Mouse (Mus musculus): ENCODE results near the gene Fuca1.

Fuca1 gene

DNA sequence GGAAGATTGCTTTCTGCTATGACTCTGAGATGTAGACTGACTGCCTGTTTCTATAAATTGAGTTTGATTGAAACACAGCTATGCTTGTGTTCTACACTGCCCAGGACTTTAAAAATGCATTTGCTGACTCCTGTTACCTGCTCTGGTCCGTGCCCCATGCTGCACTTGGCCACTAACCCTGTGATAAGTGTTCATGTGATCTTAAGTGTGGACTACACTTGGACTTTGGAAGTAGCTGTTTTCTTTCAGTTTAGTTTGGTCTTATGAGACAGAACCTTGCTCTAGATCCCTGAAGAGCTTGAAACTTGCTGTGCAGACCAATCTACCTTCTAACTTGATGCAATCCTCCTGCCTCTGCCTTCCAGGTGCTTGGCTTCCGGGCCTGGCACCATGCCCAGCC lies 3.9 kb downstream of the Fuca1 start:
- DNase-seq (ENCODE audit: low read depth) = no peak

DNA sequence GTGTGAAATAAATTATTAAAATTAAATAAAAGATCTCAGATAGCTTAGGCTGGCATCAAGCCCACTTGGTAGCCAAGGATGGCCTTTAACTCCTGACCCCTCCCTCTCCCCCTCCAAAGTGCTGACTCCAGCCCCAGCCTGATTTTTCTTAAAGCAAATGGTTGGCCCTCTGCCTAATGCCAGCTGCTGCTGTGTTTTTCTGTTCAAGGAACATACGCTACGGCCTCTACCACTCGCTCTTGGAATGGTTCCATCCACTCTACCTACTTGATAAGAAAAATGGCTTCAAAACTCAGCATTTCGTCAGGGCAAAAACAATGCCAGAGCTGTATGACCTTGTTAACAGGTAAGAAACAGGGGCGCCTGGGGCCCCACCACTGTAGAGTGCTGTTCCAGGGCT lies 4.8 kb downstream of the Fuca1 start:
- DNase-seq (ENCODE audit: low read depth) = no peak

DNA sequence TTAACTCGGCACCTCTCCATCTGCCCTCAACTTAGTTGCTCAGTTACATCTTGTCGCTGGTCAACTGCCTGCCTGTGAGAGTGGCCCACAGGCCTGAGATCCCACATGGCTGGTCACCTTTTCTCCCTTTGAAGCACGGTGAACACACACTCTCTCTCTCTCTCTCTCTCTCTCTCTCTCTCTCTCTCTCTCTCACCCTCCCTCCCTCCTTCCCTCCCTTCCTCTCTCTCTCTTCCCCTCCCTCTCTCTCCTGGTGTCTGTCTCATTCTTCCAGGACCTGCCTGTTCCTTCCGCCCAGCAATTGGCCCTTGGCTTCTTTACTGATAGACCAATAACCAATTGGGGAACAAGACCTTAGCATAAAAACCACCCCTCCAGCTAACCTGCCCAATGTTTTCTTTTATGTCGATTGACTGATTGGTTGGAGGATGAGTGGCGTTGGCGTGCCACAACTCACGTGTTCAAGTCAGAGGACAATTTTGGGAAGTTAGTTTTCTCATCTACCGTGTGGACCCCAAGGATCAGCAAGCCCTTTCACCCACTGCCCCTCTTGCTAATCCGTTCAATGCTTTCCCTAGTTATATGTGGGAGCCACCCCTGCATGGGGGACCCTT lies 5.8 kb downstream of the Fuca1 start:
- no peak for DNase-seq (ENCODE audit: low read depth)

GRCm38 (mm10) chr4:135926861-135927260 lies 6.3 kb downstream of the Fuca1 start:
- no peak for DNase-seq (ENCODE audit: low read depth)

GRCm38 (mm10) chr4:135928376-135928775 lies 7.8 kb downstream of the Fuca1 start:
- DNase-seq (ENCODE audit: low read depth) = no peak

- DNase-seq (ENCODE audit: low read depth) = no peak
Observed at GRCm38 (mm10) chr4:135929405-135929804, 8.9 kb downstream of the Fuca1 start.

DNA sequence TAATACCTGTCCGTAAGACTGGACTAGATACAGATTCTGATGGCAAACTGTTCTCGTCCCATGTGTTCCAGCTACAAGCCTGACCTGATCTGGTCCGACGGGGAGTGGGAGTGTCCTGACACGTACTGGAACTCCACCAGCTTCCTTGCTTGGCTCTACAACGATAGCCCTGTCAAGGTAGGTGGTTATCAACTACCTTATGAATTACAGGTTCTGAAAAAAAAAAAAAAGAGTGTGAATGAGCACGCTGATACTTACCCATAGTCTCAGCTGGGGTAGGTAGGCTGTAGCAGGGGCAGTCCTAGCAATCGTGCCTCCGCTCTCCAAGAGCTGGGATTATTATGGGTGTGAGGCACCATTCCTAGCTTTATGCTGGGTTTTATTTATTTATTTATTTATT lies 9.3 kb downstream of the Fuca1 start:
- DNase-seq (ENCODE audit: low read depth) = no peak

GRCm38 (mm10) chr4:135930239-135930638 lies 9.7 kb downstream of the Fuca1 start:
- no peak for DNase-seq (ENCODE audit: low read depth)

DNA sequence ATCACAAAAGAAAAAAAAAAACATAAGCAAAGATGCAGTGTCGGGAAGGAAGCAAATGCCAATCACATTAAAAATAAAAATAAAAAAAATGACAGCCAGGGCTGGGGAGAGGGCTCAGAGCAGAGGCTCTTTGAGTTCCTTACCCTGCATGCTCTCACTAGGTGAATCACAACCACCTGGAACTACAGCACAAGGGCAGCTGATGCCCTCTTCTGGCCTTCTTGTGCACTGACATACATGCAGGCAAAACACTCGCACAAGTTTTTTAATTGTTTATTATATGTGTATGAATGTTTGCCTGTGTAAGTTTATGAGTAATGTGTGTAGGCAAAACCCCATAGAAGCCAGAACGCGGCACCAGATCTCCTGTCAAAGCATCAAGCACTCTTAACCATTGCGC lies 11.3 kb downstream of the Fuca1 start:
- DNase-seq (ENCODE audit: low read depth) = peak; percentile 67

DNA sequence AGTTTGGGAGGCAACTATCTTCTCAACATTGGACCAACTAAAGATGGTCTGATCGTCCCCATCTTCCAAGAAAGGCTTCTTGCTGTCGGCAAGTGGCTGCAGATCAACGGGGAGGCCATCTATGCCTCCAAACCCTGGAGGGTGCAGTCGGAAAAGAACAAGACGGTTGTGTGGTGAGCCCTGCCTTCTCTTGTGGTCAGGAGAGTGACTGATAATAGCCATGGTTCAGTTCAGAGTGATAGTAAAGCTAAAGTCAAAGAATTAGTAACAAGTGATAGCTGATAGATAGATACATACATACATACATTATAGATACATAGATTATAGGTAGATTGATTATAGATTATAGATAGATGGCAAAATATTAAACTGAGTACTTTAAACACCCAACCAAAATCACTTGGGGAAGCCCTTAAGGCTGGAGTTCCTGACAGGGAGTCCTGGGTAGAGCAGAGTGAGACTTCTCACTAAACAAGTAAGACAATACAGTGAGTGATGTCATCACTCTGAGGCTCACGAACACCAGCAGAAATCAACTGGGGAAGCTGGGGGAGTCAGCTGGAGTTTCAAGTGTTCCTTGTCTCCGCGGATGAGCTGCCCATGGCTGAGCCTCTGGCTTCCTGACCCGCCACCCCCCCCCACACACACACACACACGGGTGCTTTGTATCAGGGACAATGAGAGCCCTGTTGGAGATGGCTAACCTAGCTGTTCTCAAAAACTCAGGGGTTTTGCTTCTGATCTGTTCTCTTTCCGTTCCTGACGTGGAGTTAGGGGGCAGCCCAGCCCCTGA lies 14.4 kb downstream of the Fuca1 start:
- DNase-seq (ENCODE audit: low read depth) = no peak

- no peak for DNase-seq (ENCODE audit: low read depth)
Observed at GRCm38 (mm10) chr4:135935502-135935901, 15.0 kb downstream of the Fuca1 start.

DNA sequence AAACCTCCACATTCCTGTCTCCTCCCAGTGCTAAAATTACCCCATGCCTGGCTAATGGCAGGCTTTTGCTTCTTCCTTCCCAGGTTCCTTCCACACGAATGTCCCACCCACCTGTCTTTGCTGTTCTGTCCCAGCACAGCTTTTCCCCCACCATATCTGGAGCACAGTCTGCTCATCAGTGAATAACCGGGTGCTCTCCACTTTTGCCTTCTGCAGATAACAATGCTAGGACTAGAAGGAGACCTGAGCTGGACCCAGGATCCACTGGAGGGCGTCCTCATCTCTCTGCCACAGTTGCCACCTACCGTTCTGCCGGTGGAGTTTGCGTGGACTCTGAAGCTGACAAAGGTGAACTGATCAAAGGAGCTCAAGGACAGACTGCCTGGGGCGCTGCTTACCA lies 18.3 kb downstream of the Fuca1 start:
- DNase-seq (ENCODE audit: low read depth) = no peak

DNA sequence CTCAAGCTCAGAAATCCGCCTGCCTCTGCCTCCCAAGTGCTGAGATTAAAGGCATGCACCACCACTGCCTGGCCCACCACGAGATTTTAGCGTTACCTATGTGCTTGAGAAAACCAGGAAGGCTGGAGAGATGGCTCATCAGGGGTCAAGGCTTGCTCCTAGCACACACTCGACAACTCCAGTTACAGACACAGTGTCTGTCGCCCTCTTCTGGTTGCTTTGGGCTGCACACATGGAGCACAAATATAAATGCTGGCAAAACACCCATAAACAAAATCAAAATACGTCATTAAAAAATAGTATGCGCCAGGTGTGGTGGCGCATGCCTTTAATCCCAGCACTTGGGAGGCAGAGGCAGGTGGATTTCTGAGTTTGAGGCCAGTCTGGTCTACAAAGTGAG lies 20.5 kb downstream of the Fuca1 start:
- peak; percentile 67 for DNase-seq (ENCODE audit: low read depth)

DNA sequence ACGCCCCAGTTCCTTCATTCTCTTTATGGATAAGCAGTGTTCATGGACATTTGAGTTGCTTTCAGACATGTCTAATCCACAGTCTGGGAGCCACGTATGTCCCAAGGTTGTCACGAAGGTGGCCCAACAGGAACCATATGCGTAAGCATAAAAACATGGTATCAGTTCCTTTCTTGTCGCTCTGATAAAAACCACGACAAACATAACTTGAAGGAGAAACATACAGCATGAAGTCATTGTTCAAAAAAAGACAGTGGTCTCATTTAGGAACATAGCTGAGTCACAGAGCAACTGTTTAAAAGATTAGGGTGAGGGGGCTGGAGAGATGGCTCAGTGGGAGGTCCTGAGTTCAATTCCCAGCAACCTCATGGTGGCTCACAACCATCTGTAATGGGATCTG lies 21.7 kb downstream of the Fuca1 start:
- DNase-seq (ENCODE audit: low read depth) = no peak

DNA sequence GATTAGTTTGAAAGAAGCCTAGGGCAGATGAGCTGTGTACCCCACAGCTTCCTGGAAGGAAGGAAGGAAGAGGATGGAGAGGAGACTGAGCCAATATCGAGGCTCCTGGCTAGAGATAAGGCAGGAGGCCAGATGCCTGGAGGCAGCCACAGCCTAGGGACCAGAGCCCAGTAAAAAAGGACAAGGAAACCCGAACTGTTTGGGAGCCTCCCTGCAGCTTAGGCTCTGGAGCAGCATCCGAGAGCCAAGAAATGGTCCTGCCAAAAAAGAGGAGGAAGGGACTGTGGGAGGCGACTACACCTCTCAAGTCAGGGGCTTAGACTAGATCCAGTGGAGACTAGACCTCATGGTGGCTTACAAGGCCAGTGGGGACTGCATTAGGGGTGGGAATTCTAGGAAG lies 22.9 kb downstream of the Fuca1 start:
- DNase-seq (ENCODE audit: low read depth) = no peak

DNA sequence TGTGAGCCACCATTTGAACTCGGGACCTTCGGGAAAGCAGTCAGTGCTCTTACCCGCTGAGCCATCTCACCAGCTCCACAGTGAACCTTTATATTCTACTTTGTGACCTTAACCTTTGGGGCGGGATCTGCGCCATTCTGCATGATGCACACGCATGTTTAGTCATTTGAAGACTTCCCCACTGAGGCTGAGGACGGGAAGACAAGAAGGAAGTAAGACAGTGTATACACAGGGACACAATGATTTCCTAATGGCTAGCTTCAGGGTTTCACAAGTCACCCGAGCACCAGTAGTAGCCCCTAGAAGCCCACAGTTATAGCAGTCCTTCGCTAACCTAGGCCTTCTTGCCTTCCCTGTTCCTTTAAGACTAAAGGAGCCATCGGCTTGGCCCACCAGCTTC lies 25.2 kb downstream of the Fuca1 start:
- peak; percentile 45 for DNase-seq (ENCODE audit: low read depth)

- peak; percentile 96 for DNase-seq (ENCODE audit: low read depth)
Observed at GRCm38 (mm10) chr4:135946278-135946658, 25.7 kb downstream of the Fuca1 start, which contains the start of gene Hmgcl. Gene Hmgcl, plus strand, starts transcription at chr4:135946448.

DNA sequence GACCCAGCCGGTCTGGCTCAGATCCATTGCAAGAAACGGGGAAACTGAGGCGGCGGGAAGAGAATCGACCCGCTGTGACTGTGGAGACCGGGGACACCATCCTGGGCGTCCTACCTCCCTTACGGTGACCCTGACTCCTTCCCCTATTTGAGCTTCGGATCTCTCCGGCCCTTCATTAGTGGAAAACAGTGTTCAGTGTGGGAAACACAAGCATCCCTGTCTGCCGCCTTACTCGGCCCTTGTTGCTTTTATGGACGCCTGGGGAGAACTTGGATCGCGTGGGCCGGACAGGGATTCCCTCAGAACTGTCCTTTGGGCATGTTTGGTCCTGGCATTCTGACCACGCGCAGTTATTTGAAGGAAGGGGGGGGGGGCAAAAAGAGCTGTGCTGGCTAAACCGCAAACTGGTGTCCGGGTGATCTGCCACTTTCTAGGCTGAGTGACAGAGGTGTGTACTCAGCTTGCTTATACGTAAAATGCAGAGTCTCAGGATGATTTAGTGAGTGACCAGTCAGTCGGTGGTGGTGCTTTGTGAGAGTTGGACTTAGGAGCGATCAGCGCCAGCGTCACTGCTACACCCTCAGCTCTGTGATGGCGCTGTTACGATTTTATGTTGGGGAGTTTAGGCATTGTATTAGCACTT lies 26.2 kb downstream of the Fuca1 start:
- DNase-seq (ENCODE audit: low read depth) = peak; percentile 53

DNA sequence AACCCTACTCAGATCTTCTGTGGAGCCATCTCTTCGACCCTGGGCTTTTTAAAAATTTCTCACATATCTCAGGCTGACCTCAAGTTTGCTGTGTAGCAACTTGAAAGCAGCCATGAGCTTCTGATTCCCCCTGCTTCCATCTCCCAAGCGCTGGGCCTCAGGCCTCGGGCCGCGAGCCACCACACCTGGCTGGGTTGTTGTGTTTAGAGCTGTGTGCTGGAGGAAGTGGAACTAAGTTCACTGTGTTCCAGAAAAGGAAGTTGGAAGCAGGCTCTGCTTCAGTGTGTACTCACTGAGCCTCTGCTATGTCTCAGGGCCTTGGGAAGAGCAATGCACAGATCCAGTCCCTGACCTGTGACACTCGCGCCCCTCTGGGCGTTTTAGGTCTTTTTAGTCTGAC lies 27.6 kb downstream of the Fuca1 start:
- no peak for DNase-seq (ENCODE audit: low read depth)

DNA sequence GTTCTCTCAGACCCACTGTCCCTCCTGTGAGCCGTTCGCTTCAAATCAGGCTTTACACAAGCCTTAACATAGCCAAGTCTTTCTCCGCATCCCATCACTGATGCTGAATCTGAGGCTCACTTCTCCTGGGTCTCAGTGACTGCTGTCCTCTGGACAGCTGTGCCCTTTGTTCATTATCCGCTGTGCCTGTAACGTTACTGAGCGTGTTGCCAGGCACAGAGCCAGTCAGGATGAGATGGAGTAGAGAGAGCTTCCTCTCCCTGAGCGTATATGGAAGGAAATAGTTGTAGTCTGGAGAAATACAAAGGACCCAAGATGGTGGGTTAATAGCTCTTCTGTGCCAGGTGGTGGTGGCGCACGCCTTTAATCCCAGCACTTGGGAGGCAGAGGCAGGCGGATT lies 28.9 kb downstream of the Fuca1 start:
- DNase-seq (ENCODE audit: low read depth) = no peak

DNA sequence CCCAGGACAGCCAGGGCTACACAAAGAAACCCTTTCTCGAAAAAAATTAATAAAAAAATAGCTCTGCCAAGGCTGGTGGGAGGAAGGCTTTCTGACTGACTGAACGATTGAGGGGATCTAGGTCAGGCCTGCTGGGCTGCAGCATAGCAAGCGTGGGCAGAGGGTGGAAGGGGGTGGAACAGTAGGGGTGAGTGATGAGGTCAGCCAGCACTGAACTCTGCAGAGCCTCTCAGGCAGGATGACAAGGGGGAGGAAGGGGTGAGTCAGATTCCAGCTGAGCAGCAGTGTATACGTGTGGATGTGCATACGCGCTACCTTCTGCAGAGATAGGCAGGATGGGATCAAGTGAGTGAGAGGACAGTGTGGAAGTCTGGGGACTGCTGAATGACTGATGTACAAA lies 29.4 kb downstream of the Fuca1 start:
- no peak for DNase-seq (ENCODE audit: low read depth)

GRCm38 (mm10) chr4:135950365-135950764 lies 29.8 kb downstream of the Fuca1 start:
- DNase-seq (ENCODE audit: low read depth) = no peak

DNA sequence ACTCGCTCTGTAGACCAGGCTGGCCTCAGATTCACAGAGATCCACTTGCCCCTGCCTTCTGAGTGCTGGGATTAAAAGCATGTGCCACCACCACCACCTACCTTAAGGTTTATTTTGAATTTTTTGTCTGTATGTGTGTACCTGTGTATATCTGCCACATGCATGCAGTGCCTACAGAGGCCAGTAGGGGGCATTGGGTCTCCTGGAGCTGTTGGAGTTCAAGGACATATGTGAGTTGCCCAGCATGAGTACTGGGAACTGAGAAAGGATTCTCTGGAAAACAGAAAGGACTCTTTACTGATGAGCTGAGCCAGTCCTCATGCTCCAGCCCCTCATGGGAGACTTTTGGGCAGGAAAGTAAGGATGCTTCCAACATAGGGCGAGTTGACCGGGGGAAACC lies 31.0 kb downstream of the Fuca1 start:
- DNase-seq (ENCODE audit: low read depth) = peak; percentile 59
